Mouse (Mus musculus) macrophage (primary cell): ENCODE results near the gene Bag1. TPM values are rescaled to one million over a fixed set of nuclear protein-coding genes. Genes with fewer than 3 reads are reported as not detected.
"Not testable (repeated sequence)": the region's sequence is repeated elsewhere in the genome, so short reads cannot be mapped to it uniquely, and the experiment has no call there.

ENCODE experiments used
- H3K27ac ChIP-seq: fragments of 350-480 bp; formaldehyde crosslinking; 2 replicates; pipeline ENCODE4 v1.9.0; 2021
- H3K36me3 ChIP-seq: fragments of 350-480 bp; formaldehyde crosslinking; 2 replicates; pipeline ENCODE4 v1.9.0; 2021; ENCODE audit errors: inconsistent target
- H3K4me3 ChIP-seq: fragments of 350-480 bp; formaldehyde crosslinking; 2 replicates; pipeline ENCODE4 v1.9.0; 2021; ENCODE audit errors: inconsistent target
- H3K79me2 ChIP-seq: fragments of 350-480 bp; formaldehyde crosslinking; 2 replicates; pipeline ENCODE4 v1.9.0; 2021; ENCODE audit errors: inconsistent target
- WGBS: methylation state at CpG from one replicate; pipeline ENCODE4 v1.1.7; 2026; ENCODE audit warnings: inconsistent platforms; ENCODE audit not compliant: missing documents; 5-methylcytosine and 5-hydroxymethylcytosine counted together
- polyA plus RNA-seq: library from polyadenylated mRNA; stranded (reverse); fragments of 250-400 nt; gene quantifications from 3 replicates; pipeline ENCODE4 v1.2.4, GENCODE M21; 2018; ENCODE audit warnings: inconsistent platforms

Gene Bag1
- polyA plus RNA-seq, 1 experiment from 2014 or later = 229 TPM

GRCm38 (mm10) chr4:40963536-40963935, 15.4 kb upstream of the Bag1 start:
- Histone ChIP-seq H3K27ac (no peak overlapping the region), H3K79me2 (no peaks in the 10 kb centered on the region), H3K4me3 (no peak overlapping the region), H3K36me3 (peaks cover 60% of the 10 kb centered on the region)
- WGBS = 93% methylated on average over 3 of the region's 3 CpGs

GRCm38 (mm10) chr4:40955942-40956341, 7.8 kb upstream of the Bag1 start:
- no peak overlapping the region for H3K27ac ChIP-seq
- peaks cover 87% of the 10 kb centered on the region for H3K36me3 ChIP-seq
- 79% methylated on average over 6 of the region's 6 CpGs for WGBS
- no peak overlapping the region for H3K4me3 ChIP-seq
- H3K79me2 ChIP-seq = peaks cover 3% of the 10 kb centered on the region; the same call in 1 of the 2 replicates

DNA sequence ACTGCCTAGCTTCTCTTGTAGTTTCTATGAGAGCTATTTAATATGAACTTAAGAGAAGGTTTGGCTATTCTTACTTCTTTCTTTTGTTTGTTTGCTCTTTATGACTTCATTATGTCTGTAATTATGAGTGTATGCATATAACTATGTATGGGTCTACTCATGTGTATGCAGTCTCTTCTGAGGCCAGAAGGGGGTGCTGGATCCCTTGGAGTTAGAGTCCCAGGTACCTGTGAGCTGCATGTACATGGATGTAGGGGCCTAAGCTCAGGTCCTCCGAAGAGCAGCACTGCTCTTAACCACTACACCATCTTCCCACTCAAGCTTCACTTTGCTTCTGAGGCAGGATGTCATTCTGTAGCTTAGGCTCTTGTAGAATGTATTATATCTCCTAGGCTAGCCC, 5.4 kb upstream of the Bag1 start:
- WGBS = 86% methylated on average over 1 of the region's 1 CpGs
- Histone ChIP-seq H3K27ac (no peak overlapping the region), H3K36me3 (peaks cover 71% of the 10 kb centered on the region)

DNA sequence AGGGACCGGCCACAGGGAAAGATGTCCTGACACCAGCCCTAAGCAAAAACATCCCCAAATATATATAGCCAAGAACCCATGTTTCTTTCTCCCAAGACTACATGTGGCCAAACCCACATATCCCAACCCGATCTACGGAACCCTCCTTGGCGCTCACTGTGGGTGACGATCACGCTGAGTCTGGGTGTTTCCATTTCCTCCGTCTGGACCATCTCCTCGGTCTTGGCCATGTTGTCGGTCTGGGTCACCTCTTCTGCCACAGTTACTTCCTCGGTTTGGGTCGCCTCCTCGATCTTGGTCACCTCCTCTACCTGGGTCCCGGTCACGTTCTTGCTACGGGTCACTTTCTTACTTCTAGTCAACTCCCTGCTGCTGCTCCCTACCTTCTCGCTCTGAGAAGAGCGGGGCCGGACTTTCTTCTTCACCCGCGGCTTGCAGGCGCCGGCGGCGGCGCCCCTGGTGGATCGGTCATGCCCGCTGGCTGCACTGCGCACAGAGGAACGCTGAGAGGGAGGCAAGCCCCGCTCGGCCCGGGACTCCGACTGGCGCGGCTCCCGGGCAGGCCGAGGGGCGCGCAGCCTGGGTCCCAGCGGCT, 432 bp downstream of the Bag1 start:
- peaks cover 53% of the 10 kb centered on the region for H3K36me3 ChIP-seq
- WGBS = under 1% methylated on average over 39 of the region's 40 CpGs
- peak overlapping the region; percentile 68 for H3K27ac ChIP-seq
- peaks cover 76% of the 10 kb centered on the region for H3K79me2 ChIP-seq
- H3K4me3 ChIP-seq = peak overlapping the region; percentile 87

More for the DNA sequence above, 5.4 kb upstream of the Bag1 start:
- H3K4me3 ChIP-seq = no peak overlapping the region
- peaks cover 27% of the 10 kb centered on the region for H3K79me2 ChIP-seq

- H3K27ac ChIP-seq = peak overlapping the region; percentile 68; the same call in 1 of the 2 replicates
Observed at GRCm38 (mm10) chr4:40946516-40947121, 1.5 kb downstream of the Bag1 start.

DNA sequence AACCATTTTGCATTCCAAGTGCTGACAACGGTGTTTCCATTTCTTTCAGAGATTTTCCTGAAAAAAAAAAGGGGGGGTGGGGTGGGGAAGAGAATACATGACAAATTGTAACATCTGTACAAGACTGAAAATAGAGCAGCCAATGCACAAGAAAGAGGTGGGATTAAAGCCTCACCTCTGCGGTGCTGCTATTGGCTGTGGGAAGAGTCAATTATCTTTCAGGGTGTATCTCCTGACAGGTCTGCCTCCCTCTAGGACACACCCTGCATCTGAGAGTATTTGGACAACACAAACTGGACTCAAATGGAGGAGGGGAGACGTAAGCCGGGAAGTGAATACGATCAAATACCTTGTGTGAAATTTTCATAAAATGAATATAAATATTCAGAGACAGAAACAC, 4.4 kb downstream of the Bag1 start:
- Histone ChIP-seq H3K4me3 (no peak overlapping the region), H3K27ac (no peak overlapping the region), H3K36me3 (peaks cover 69% of the 10 kb centered on the region), H3K79me2 (peaks cover 63% of the 10 kb centered on the region)
- 100% methylated on average over 5 of the region's 5 CpGs for WGBS

More at GRCm38 (mm10) chr4:40946516-40947121, 1.5 kb downstream of the Bag1 start:
- Histone ChIP-seq H3K4me3 (peak overlapping the region; percentile 87), H3K79me2 (peaks cover 87% of the 10 kb centered on the region), H3K36me3 (peaks cover 54% of the 10 kb centered on the region)
- WGBS = 86% methylated on average over 7 of the region's 7 CpGs

DNA sequence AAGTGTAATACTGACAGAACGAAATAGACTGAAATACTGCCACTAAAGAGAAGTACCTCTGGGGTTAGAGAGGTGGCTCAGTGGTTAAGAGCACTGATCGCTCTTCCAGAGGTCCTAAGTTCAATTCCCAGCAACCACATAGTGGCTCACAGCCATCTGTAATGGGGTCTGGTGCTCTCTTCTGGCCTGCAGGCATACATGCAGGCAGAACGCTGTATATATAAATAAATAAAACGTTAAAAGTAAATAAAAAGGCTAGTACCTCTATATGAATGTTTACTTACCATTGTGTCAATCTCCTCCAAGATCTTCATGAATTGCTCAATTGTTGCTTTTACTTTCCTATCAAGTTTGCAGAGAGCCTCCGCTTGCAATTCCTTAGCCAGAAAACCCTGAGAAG, 9.3 kb downstream of the Bag1 start:
- 99% methylated on average over 5 of the region's 5 CpGs for WGBS

GRCm38 (mm10) chr4:40936175-40936839, 11.8 kb downstream of the Bag1 start:
- peaks cover 60% of the 10 kb centered on the region for H3K36me3 ChIP-seq
- H3K79me2 ChIP-seq = no peaks in the 10 kb centered on the region; the same call in 1 of the 2 replicates
- no peak overlapping the region for H3K27ac ChIP-seq
- WGBS = 83% methylated on average over 9 of the region's 9 CpGs
- no peak overlapping the region for H3K4me3 ChIP-seq

More for the DNA sequence above, 9.3 kb downstream of the Bag1 start:
- Histone ChIP-seq H3K4me3 (no peak overlapping the region), H3K36me3 (peaks cover 80% of the 10 kb centered on the region), H3K79me2 (peaks cover 22% of the 10 kb centered on the region; the same call in 1 of the 2 replicates), H3K27ac (no peak overlapping the region)

GRCm38 (mm10) chr4:40934369-40934768, 13.7 kb downstream of the Bag1 start:
- WGBS = 94% methylated on average over 3 of the region's 3 CpGs
- H3K79me2 ChIP-seq, H3K4me3 ChIP-seq, H3K27ac ChIP-seq: not testable (repeated sequence)
- H3K36me3 ChIP-seq = peaks cover 41% of the 10 kb centered on the region

DNA sequence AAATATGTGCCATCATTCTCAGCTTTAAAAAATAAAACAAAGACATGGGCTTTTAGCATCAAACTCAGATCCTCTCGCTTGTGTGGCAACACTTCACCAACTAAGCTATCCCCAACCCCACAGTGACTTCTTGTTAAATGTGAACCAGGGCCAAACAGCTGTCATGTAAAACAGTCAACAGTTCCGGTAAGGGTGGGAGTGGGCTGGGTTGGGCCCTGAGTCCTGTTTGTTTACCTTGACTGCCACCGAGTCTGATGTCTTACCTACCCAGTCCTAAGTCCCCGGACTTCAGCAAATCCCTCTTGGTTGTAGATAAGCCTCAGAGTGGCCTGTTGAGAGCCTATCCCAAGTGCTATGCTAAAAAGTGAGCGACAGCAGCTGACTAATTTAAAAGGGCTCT, 14.4 kb downstream of the Bag1 start:
- peaks cover 34% of the 10 kb centered on the region for H3K36me3 ChIP-seq

DNA sequence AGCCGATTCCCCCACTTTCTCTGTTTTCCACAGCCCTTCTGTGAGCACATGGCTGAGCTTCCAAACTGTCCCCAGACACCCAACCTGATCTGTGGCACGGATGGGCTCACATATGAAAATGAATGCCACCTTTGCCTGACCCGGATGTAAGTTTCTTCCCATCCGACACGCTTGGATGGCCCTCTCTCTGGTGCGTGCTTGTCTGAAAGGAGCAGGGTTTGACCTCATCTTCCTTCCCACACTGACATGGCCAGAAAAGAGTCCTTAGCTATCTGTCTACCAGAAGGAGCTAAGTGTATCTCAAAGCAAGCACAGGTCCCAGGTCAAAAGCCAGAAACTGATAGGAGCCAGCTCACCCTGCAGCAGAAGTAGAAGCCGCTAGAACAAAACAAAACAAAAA, 19.0 kb downstream of the Bag1 start:
- no peak overlapping the region for H3K27ac ChIP-seq
- no peaks in the 10 kb centered on the region for H3K36me3 ChIP-seq
- no peak overlapping the region for H3K4me3 ChIP-seq
- H3K79me2 ChIP-seq = no peaks in the 10 kb centered on the region
- WGBS = 94% methylated on average over 7 of the region's 7 CpGs

More for the DNA sequence above, 14.4 kb downstream of the Bag1 start:
- H3K27ac ChIP-seq = no peak overlapping the region
- WGBS = 92% methylated on average over 5 of the region's 5 CpGs
- no peaks in the 10 kb centered on the region for H3K79me2 ChIP-seq
- no peak overlapping the region for H3K4me3 ChIP-seq

DNA sequence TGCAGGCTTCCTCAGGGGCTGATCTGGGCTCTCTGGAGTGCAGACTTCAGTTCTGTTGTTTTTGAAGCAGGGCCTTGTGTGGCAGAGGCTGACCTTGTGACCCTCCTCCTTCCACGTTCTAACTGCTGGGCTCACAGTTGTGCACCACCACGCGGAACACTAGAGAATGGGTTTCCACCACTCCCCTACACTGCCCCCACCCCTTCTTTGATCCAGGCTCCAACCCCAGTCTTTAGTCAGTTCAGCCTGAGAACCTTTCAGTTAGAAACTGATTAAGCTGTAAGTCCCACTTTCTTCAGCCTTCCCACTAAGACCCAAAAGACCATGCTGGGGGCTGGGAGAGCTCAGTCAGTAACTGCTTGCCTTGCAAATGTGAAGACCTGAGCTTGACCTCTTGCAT, 22.5 kb downstream of the Bag1 start:
- H3K4me3 ChIP-seq = no peak overlapping the region
- 80% methylated on average over 3 of the region's 3 CpGs for WGBS
- no peaks in the 10 kb centered on the region for H3K36me3 ChIP-seq
- no peak overlapping the region for H3K27ac ChIP-seq
- no peaks in the 10 kb centered on the region for H3K79me2 ChIP-seq

DNA sequence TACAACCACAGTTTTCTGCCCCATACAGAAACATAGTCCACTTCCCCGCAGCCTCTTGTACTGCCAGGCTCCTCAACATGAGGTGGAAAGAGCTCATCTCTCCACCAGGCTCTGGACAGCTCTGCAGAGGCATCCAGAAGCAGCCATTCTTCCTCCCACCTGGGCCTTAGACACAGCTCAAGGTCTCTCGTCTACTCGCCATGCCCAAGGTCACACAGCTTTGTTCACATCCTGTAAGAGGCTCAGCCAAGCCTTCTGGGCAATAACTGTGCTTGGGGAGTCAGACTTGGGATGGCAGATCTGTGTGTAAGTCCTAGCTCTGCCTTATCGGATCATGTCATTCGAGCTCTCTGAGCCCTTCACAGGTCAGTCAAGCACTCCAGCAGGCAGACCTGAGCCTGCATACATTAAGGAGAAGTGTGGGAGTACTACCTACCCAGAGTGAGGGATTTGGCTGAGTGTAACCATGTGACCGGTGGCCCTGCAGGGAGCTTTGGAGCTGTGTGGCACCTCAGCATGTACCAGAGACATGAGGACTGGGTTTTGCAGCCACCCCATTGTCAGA, 24.9 kb downstream of the Bag1 start:
- H3K79me2 ChIP-seq = no peaks in the 10 kb centered on the region
- H3K27ac ChIP-seq = no peak overlapping the region
- no peak overlapping the region for H3K4me3 ChIP-seq
- H3K36me3 ChIP-seq = no peaks in the 10 kb centered on the region
- 92% methylated on average over 6 of the region's 6 CpGs for WGBS

DNA sequence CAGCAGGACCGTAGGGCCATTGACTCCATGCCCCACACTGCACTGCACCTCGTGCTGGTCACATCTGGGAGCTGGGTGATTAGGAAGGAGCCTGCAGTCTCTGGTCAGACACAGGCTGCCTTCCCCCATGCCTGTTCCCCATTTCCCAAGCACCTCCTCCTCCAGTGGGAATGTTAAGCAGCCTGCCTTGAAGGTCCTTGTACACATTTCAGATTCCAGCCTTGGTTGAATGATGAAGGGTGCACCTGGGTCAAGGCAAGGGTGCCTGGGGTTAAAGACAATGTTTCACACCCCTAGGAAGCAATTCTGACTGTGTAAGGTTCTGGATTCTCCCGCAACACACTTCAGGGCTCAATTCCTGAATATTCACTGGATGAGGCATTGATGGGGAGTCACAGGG, 26.8 kb downstream of the Bag1 start:
- H3K79me2 ChIP-seq = no peaks in the 10 kb centered on the region
- no peak overlapping the region for H3K27ac ChIP-seq
- H3K4me3 ChIP-seq = no peak overlapping the region
- H3K36me3 ChIP-seq = no peaks in the 10 kb centered on the region
- WGBS = 93% methylated on average over 3 of the region's 3 CpGs

- no peak overlapping the region for H3K4me3 ChIP-seq
- no peaks in the 10 kb centered on the region for H3K36me3 ChIP-seq
- no peaks in the 10 kb centered on the region for H3K79me2 ChIP-seq
- 96% methylated on average over 2 of the region's 2 CpGs for WGBS
- H3K27ac ChIP-seq = no peak overlapping the region
Observed at GRCm38 (mm10) chr4:40920576-40920975, 27.5 kb downstream of the Bag1 start.
